Mouse (Mus musculus) liver, embryonic 13.5 days (tissue): ENCODE data around the gene Atxn7l3. TPM values are rescaled to one million over a fixed set of nuclear protein-coding genes. Genes with fewer than 3 reads are reported as not detected.

Experiments used
- ATAC-seq: fragments of 200-750 bp; cut with Nextera tagmentation; 2 replicates; pipeline ENCODE4 v1.8.0; 2017; ENCODE audit warnings: low read depth, mild to moderate bottlenecking, moderate number of reproducible peaks, moderate library complexity
- DNase-seq: peaks from one replicate; pipeline ENCODE4 v3.0.0; 2022
- H3K27ac ChIP-seq: fragments of 300-500 bp; sonication (generic); 2 replicates; pipeline ENCODE4 v1.5.1; 2015; ENCODE audit warnings: moderate library complexity, mild to moderate bottlenecking, inconsistent platforms
- H3K27me3 ChIP-seq: fragments of 300-500 bp; sonication (generic); 2 replicates; pipeline ENCODE4 v1.6.1; 2015; ENCODE audit warnings: mild to moderate bottlenecking, inconsistent platforms
- H3K36me3 ChIP-seq: fragments of 300-500 bp; sonication (generic); 2 replicates; pipeline ENCODE4 v1.6.1; 2015; ENCODE audit warnings: mild to moderate bottlenecking, inconsistent platforms
- H3K4me1 ChIP-seq: fragments of 300-500 bp; sonication (generic); replicated peaks from 2 replicates; pipeline ENCODE4 v1.6.1; 2015; ENCODE audit warnings: inconsistent platforms
- H3K4me2 ChIP-seq: fragments of 300-500 bp; sonication (generic); 2 replicates; pipeline ENCODE4 v1.6.1; 2015; ENCODE audit warnings: inconsistent platforms, mild to moderate bottlenecking, moderate library complexity
- H3K4me3 ChIP-seq: fragments of 300-500 bp; sonication (generic); replicated peaks from 2 replicates; pipeline ENCODE4 v1.5.1; 2015; ENCODE audit warnings: mild to moderate bottlenecking, inconsistent platforms
- H3K9ac ChIP-seq: fragments of 300-500 bp; sonication (generic); 2 replicates; pipeline ENCODE4 v1.6.1; 2015; ENCODE audit warnings: mild to moderate bottlenecking, inconsistent platforms
- H3K9me3 ChIP-seq: fragments of 300-500 bp; sonication (generic); replicated peaks from 2 replicates; pipeline ENCODE4 v1.6.1; 2016; ENCODE audit warnings: inconsistent platforms
- WGBS: fragments of 180-500 bp; shearing (Covaris S2); methylation state at CpG from one replicate; pipeline ENCODE4 v1.1.7; 2015; ENCODE audit not compliant: insufficient replicate concordance; 5-methylcytosine and 5-hydroxymethylcytosine counted together
- polyA plus RNA-seq: library from polyadenylated mRNA; unstranded; fragments of >200 nt; fragmentation: Nextera tagmentation; extraction: Ambion mirVana; gene quantifications from 2 replicates; pipeline ENCODE4 v1.2.1, GENCODE M21; 2015

The Atxn7l3 gene
- polyA plus RNA-seq, 1 experiment from 2014 or later, result 4.9 TPM

GRCm38 (mm10) chr11:102333061-102333460, 36.6 kb upstream of the Atxn7l3 start:
- Histone ChIP-seq H3K36me3 (no peaks in the 10 kb centered on the region), H3K4me3 (no peak overlapping the region), H3K4me2 (no peak overlapping the region), H3K27me3 (peaks cover 38% of the 10 kb centered on the region), H3K27ac (no peak overlapping the region), H3K4me1 (no peaks in the 10 kb centered on the region), H3K9me3 (no peaks in the 10 kb centered on the region), H3K9ac (no peak overlapping the region)
- no peak for DNase-seq
- ATAC-seq, result no peak

DNA sequence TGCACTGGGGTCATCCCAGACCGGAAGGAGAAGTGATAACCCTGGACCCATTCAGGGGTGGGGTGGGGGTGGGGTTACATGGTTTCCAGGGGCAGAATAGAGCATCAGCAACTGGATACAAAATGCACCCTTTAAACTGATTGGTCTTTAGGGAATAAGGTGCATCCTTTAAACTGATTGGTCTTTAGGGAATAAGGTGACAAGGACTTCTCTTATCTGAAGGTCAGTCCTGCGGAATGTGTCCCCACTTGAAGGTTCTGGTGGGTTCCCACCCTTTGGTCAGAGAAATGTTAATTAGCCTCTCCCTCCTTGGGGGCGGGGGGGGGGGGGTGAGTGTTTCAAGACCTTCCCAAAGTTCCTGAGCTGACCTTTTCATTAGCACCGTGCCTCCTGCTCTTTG, 35.4 kb upstream of the Atxn7l3 start:
- H3K27me3 ChIP-seq, result peaks cover 40% of the 10 kb centered on the region
- no peak overlapping the region for H3K4me2 ChIP-seq
- no peak overlapping the region for H3K27ac ChIP-seq
- H3K4me1 ChIP-seq, result no peaks in the 10 kb centered on the region
- ATAC-seq (no peak), DNase-seq (no peak)
- H3K9me3 ChIP-seq, result no peaks in the 10 kb centered on the region
- 42% methylated on average over 4 of the region's 4 CpGs for WGBS
- no peak overlapping the region for H3K9ac ChIP-seq
- H3K36me3 ChIP-seq, result no peaks in the 10 kb centered on the region
- no peak overlapping the region for H3K4me3 ChIP-seq

GRCm38 (mm10) chr11:102330039-102330438, 33.6 kb upstream of the Atxn7l3 start:
- Histone ChIP-seq H3K4me1 (no peaks in the 10 kb centered on the region), H3K9me3 (no peaks in the 10 kb centered on the region), H3K4me3 (no peak overlapping the region), H3K36me3 (no peaks in the 10 kb centered on the region), H3K27ac (no peak overlapping the region), H3K27me3 (peaks cover 32% of the 10 kb centered on the region), H3K4me2 (no peak overlapping the region), H3K9ac (no peak overlapping the region)
- WGBS, result 56% methylated on average over 3 of the region's 3 CpGs
- ATAC-seq (no peak), DNase-seq (no peak)

GRCm38 (mm10) chr11:102329518-102329917, 33.1 kb upstream of the Atxn7l3 start:
- DNase-seq (no peak), ATAC-seq (no peak)
- peaks cover 35% of the 10 kb centered on the region; the same call in 1 of the 2 replicates for H3K27me3 ChIP-seq
- no peak overlapping the region for H3K9ac ChIP-seq
- no peaks in the 10 kb centered on the region for H3K9me3 ChIP-seq
- no peak overlapping the region for H3K27ac ChIP-seq
- H3K4me3 ChIP-seq, result no peak overlapping the region
- no peaks in the 10 kb centered on the region for H3K4me1 ChIP-seq
- no peak overlapping the region for H3K4me2 ChIP-seq
- no peaks in the 10 kb centered on the region for H3K36me3 ChIP-seq

GRCm38 (mm10) chr11:102327839-102328238, 31.4 kb upstream of the Atxn7l3 start:
- Histone ChIP-seq H3K27me3 (peaks cover 46% of the 10 kb centered on the region), H3K9ac (no peak overlapping the region), H3K4me3 (no peak overlapping the region), H3K4me1 (no peaks in the 10 kb centered on the region), H3K36me3 (no peaks in the 10 kb centered on the region), H3K4me2 (no peak overlapping the region), H3K27ac (no peak overlapping the region), H3K9me3 (no peaks in the 10 kb centered on the region)
- ATAC-seq, result no peak
- 66% methylated on average over 7 of the region's 7 CpGs for WGBS
- no peak for DNase-seq

DNA sequence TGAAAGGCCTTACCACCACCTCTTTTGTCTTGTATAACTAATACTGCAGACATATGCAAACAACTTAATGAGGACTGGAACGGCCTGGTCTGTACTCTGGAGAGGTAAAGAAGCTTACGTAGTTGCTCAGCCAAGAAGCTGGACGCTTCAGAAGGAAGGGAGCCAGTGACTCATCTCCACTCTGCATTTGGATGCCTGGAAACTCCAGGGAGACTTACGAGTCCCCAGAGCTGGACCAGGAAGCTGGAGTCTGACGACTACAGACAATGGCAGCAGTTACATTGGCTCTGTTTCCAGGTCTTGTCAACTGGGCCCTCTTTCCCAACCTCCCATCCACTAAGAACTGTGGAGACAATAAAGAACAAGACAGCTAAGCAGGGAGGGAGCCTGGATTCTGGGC, 30.8 kb upstream of the Atxn7l3 start:
- H3K36me3 ChIP-seq, result no peaks in the 10 kb centered on the region
- DNase-seq (no peak), ATAC-seq (no peak)
- no peaks in the 10 kb centered on the region for H3K9me3 ChIP-seq
- H3K4me3 ChIP-seq, result no peak overlapping the region
- H3K9ac ChIP-seq, result no peak overlapping the region
- H3K4me2 ChIP-seq, result no peak overlapping the region
- 54% methylated on average over 5 of the region's 5 CpGs for WGBS
- no peak overlapping the region for H3K27ac ChIP-seq
- peaks cover 49% of the 10 kb centered on the region for H3K27me3 ChIP-seq
- no peaks in the 10 kb centered on the region for H3K4me1 ChIP-seq

DNA sequence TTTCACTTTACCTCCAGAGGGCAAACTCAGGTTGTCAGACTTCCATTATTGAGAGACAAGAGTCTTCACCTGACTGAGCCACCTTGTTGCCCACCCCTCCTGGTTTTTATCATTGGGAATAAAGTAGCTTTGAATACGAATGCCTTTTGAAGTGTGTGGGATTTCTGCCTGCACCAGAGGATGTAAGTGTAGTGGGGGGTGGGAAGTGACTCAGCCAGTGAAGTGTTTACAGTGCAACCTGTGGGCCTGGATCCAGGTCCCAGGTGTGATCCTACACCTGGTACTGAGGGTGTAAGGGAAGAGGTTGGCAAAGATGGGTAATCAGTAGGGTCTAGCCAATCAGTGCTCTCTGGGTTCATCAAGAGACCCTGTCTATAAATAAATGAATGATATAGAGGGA, 27.1 kb upstream of the Atxn7l3 start:
- Histone ChIP-seq H3K4me3 (no peak overlapping the region), H3K9me3 (no peaks in the 10 kb centered on the region), H3K4me2 (no peak overlapping the region), H3K4me1 (peaks cover 17% of the 10 kb centered on the region), H3K27me3 (peaks cover 48% of the 10 kb centered on the region), H3K9ac (no peak overlapping the region), H3K27ac (no peak overlapping the region), H3K36me3 (no peaks in the 10 kb centered on the region)
- DNase-seq, result no peak
- no peak for ATAC-seq
- WGBS, result 67% methylated on average over 1 of the region's 1 CpGs

GRCm38 (mm10) chr11:102321931-102322330, 25.5 kb upstream of the Atxn7l3 start:
- 69% methylated on average over 6 of the region's 6 CpGs for WGBS

GRCm38 (mm10) chr11:102320686-102321005, 24.2 kb upstream of the Atxn7l3 start:
- no peak for DNase-seq
- Histone ChIP-seq H3K4me3 (peak overlapping the region; percentile 99), H3K9me3 (no peaks in the 10 kb centered on the region), H3K36me3 (peaks cover 3% of the 10 kb centered on the region), H3K4me1 (peaks cover 26% of the 10 kb centered on the region), H3K27ac (peak overlapping the region; percentile 99), H3K27me3 (peaks cover 29% of the 10 kb centered on the region), H3K9ac (peak overlapping the region; percentile 100), H3K4me2 (peak overlapping the region; percentile 99)
- 30% methylated on average over 10 of the region's 10 CpGs for WGBS
- no peak for ATAC-seq

More at GRCm38 (mm10) chr11:102321931-102322330, 25.5 kb upstream of the Atxn7l3 start:
- peaks cover 34% of the 10 kb centered on the region for H3K27me3 ChIP-seq
- H3K4me3 ChIP-seq, result no peak overlapping the region
- no peaks in the 10 kb centered on the region for H3K36me3 ChIP-seq
- H3K4me1 ChIP-seq, result peaks cover 17% of the 10 kb centered on the region
- DNase-seq, result no peak
- no peak overlapping the region for H3K4me2 ChIP-seq
- no peak for ATAC-seq
- H3K9me3 ChIP-seq, result no peaks in the 10 kb centered on the region
- no peak overlapping the region for H3K27ac ChIP-seq
- H3K9ac ChIP-seq, result 0 out of 2 replicates have a peak overlapping the region, but pooled peaks have one; percentile 13

DNA sequence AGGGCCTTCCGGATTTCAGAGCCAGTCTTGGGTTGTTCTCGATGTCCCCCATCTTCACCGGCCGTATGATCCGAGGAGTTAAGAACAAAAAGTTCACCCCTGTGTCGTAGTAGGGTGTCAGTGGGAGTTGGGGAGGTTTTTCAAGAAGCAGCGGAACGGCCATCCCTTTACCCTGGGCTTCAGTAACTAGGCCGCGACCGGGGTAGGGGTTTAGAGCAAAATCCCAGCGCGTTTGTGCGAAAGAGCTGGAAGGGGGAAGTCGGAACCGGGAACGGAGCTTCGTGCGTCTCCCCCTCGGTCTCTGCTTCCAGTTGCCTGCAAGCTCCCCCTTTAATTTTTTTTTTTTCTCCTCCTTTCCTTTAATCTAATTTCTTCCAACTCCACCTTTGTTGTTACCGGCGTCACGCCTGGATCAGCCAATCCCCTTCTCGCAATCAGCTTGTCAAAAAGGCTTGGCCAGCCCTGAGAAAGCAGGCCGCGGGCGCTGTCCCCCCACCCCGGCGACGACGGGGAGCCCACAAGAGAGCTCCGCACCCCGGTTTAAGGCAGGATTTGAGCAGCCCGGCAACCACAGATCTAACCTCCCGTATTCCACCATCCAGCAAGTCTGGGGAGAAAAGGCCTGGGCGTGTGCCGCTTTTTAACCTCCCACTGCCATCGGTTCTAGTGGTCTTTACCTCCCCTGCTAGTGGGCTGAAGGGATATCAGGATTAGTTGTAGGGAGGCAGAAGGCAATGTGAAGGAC, 23.7 kb upstream of the Atxn7l3 start:
- Histone ChIP-seq H3K9me3 (no peaks in the 10 kb centered on the region), H3K4me2 (peak overlapping the region; percentile 99), H3K27ac (peak overlapping the region; percentile 99), H3K9ac (peak overlapping the region; percentile 100), H3K36me3 (peaks cover 8% of the 10 kb centered on the region), H3K4me1 (peaks cover 31% of the 10 kb centered on the region), H3K4me3 (peak overlapping the region; percentile 99), H3K27me3 (peaks cover 29% of the 10 kb centered on the region)
- DNase-seq (peak; percentile 83), ATAC-seq (peak; percentile 24; the same call in 1 of the 2 replicates)
- 1% methylated on average over 38 of the region's 38 CpGs for WGBS

DNA sequence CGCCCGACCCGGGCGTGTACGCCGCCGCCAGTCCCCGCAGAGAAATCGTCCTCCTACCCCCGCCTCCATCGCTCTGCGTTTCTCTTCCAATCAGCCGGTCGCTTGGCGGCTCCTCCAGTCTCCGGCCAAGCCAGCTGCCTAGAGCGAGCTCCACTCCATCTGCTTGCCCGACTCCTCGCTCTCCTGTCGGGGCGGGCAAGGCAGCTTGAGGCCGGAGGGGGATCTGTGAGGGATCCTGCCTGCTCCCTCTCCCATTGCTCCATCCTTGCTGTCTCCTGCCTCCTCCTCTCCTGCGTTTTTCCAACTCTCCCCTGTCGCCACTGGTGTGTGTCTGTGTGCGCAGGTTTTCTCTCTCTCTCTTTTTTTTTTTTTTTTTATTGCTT, 23.0 kb upstream of the Atxn7l3 start, which contains the start of gene Ubtf:
TSS of gene Ubtf (minus strand) at position 333 of the 383 bp plus-strand sequence.
- peak within 1 kb of the TSS; percentile 99 for H3K27ac ChIP-seq
- H3K9ac ChIP-seq, result peak within 1 kb of the TSS; percentile 100
- peaks cover 38% of the 10 kb centered on the region for H3K4me1 ChIP-seq
- H3K36me3 ChIP-seq, result peaks cover 15% of the 10 kb centered on the region
- peak; percentile 73 for DNase-seq
- peaks cover 24% of the 10 kb centered on the region for H3K27me3 ChIP-seq
- 0% methylated on average over 25 of the region's 25 CpGs for WGBS
- peak within 1 kb of the TSS; percentile 99 for H3K4me2 ChIP-seq
- peak; percentile 50 for ATAC-seq
- H3K4me3 ChIP-seq, result peak within 1 kb of the TSS; percentile 99
- H3K9me3 ChIP-seq, result no peaks in the 10 kb centered on the region
